Mouse (Mus musculus) midbrain, embryonic 11.5 days (tissue): Measurements from ENCODE around the gene Coq10a. TPM values are rescaled to one million over a fixed set of nuclear protein-coding genes. Genes with fewer than 3 reads are reported as not detected.
A peak's percentile ranks its signal among the peaks of the same experiment; 100 is the strongest.

Experiments
- ATAC-seq: fragments of 200-750 bp; cut with Nextera tagmentation; 2 replicates; pipeline ENCODE4 v1.8.0; 2017; ENCODE audit warnings: moderate TSS enrichment, moderate library complexity; ENCODE audit not compliant: low FRiP score
- DNase-seq: peaks from one replicate; pipeline ENCODE4 v3.0.0; 2015; ENCODE audit warnings: low spot score; ENCODE audit errors: missing footprints
- H3K27ac ChIP-seq: fragments of 300-500 bp; sonication (generic); 2 replicates; pipeline ENCODE4 v1.5.1; 2014; ENCODE audit warnings: low read depth, low read length
- H3K27me3 ChIP-seq: fragments of 300-500 bp; sonication (generic); 2 replicates; pipeline ENCODE4 v1.6.1; 2014; ENCODE audit warnings: mild to moderate bottlenecking, low read length, moderate library complexity, mixed read lengths; ENCODE audit not compliant: control insufficient read depth, insufficient read depth
- H3K36me3 ChIP-seq: fragments of 300-500 bp; sonication (generic); 2 replicates; pipeline ENCODE4 v1.6.1; 2014; ENCODE audit warnings: mild to moderate bottlenecking, low read length, moderate library complexity, mixed read lengths; ENCODE audit not compliant: control insufficient read depth, insufficient read depth
- H3K4me1 ChIP-seq: fragments of 300-500 bp; sonication (generic); 2 replicates; pipeline ENCODE4 v1.6.1; 2014; ENCODE audit warnings: low read length; ENCODE audit not compliant: control insufficient read depth, insufficient read depth
- H3K4me2 ChIP-seq: fragments of 300-500 bp; sonication (generic); 2 replicates; pipeline ENCODE4 v1.6.1; 2014; ENCODE audit warnings: mild to moderate bottlenecking, moderate library complexity
- H3K4me3 ChIP-seq: fragments of 300-500 bp; sonication (generic); 2 replicates; pipeline ENCODE4 v1.5.1; 2014; ENCODE audit warnings: low read depth, low read length
- H3K9ac ChIP-seq: fragments of 300-500 bp; sonication (generic); 2 replicates; pipeline ENCODE4 v1.6.1; 2014; ENCODE audit warnings: low read length
- H3K9me3 ChIP-seq: fragments of 300-500 bp; sonication (generic); 2 replicates; pipeline ENCODE4 v1.6.1; 2016; ENCODE audit warnings: low read length; ENCODE audit not compliant: control insufficient read depth
- WGBS: fragments of 180-500 bp; shearing (Covaris S2); extraction: QIAGEN DNeasy Blood & Tissue Kit; methylation state at CpG from one replicate; pipeline ENCODE4 v1.1.7; 2014; 5-methylcytosine and 5-hydroxymethylcytosine counted together
- polyA plus RNA-seq: library from polyadenylated mRNA; unstranded; fragments of >200 nt; fragmentation: Nextera tagmentation; extraction: Ambion mirVana; gene quantifications from 2 replicates; pipeline ENCODE4 v1.2.1, GENCODE M21; 2014

Coq10a gene
- polyA plus RNA-seq, result 23.1 and 23.4 TPM in 2 replicates

DNA sequence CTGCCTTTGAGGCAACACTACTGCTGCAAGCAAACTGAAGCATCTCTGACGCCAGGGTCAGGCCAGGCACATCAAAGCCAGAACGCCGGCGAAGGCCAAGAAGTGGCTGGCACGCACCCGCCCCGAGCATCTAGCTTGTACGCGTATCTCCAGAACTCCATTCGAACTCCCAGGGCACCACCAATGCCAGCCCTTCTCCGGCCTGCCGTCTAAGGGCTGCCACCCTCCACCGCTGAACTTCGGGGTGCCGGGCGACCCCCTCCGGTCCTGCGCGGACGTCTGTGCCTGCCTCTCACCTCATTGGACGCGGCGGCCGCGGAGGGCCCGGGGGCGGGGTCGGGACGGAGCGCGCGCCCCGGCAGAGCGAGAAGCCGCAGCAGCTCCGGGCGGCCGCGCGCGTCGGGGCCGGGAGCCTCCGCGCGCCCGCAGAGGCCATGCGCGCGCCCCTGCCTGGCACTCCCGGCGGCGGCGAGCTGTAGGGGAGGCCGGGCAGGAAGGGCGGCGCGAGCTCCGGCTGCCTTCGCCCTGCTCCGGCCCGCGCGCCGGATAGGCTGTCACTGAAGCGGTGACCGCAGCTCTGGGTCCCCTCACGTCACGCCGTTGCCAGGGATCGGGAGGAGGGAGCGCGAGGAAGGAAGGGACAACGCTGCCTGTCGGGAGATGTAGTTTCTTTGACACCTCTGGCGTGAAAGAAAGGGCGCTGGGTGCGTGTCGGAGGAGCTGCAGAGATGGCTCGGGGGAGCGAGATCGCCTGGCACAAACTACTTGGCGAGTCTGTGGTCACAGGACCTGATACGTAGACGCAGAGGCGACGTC is at the start of gene Coq10a:
Coq10a (minus strand) TSS at position 596 of the 816 bp plus-strand sequence.
- H3K4me2 ChIP-seq, result peak within 1 kb of the TSS; percentile 68
- WGBS, result under 1% methylated on average over 87 of the region's 87 CpGs
- peak within 1 kb of the TSS; percentile 86 for H3K27ac ChIP-seq
- peaks cover 3% of the 10 kb centered on the region; the same call in 1 of the 2 replicates for H3K36me3 ChIP-seq
- no peaks in the 10 kb centered on the region for H3K27me3 ChIP-seq
- DNase-seq (peak; percentile 98), ATAC-seq (peak; percentile 96)
- H3K9me3 ChIP-seq, result no peaks in the 10 kb centered on the region
- H3K4me3 ChIP-seq, result peak within 1 kb of the TSS; percentile 59
- H3K9ac ChIP-seq, result peak within 1 kb of the TSS; percentile 66
- peaks cover 8% of the 10 kb centered on the region for H3K4me1 ChIP-seq

- Histone ChIP-seq H3K27me3 (no peaks in the 10 kb centered on the region), H3K9me3 (no peaks in the 10 kb centered on the region), H3K36me3 (peaks cover 7% of the 10 kb centered on the region; the same call in 1 of the 2 replicates), H3K4me1 (peaks cover 19% of the 10 kb centered on the region), H3K4me2 (no peak overlapping the region), H3K4me3 (no peak overlapping the region), H3K9ac (no peak overlapping the region), H3K27ac (no peak overlapping the region)
- DNase-seq (peak; percentile 23), ATAC-seq (no peak)
- WGBS, result 90% methylated on average over 5 of the region's 5 CpGs
Measured at GRCm38 (mm10) chr10:128414848-128415247, 46.1 kb upstream of the Coq10a start.

DNA sequence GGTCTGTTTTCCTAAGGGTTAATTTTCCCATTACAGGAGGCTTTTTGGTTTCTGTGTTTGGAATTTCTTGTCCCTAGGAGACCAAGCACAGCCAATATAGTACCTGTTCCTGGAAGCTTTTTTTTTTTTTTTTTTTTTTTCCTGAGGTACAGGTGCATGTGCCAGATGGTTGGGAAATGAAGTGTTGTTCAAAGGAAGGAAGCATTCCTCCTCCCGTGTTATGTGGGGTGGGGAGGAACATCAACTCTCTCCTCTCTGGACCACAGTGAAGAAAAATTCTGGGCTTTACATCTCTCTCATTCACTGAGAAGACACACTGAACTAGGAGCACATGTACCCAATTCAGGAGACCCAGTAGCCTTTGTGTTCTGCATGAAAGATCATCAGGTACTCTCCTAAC is 44.3 kb upstream of the Coq10a start:
- peaks cover 24% of the 10 kb centered on the region for H3K4me1 ChIP-seq
- peak overlapping the region; percentile 90; the same call in 1 of the 2 replicates for H3K4me2 ChIP-seq
- no peak overlapping the region for H3K27ac ChIP-seq
- peaks cover 2% of the 10 kb centered on the region; the same call in 1 of the 2 replicates for H3K36me3 ChIP-seq
- H3K9me3 ChIP-seq, result no peaks in the 10 kb centered on the region
- DNase-seq (no peak), ATAC-seq (no peak)
- WGBS, result 75% methylated on average over 1 of the region's 1 CpGs
- H3K27me3 ChIP-seq, result no peaks in the 10 kb centered on the region
- H3K9ac ChIP-seq, result no peak overlapping the region
- H3K4me3 ChIP-seq, result no peak overlapping the region

DNA sequence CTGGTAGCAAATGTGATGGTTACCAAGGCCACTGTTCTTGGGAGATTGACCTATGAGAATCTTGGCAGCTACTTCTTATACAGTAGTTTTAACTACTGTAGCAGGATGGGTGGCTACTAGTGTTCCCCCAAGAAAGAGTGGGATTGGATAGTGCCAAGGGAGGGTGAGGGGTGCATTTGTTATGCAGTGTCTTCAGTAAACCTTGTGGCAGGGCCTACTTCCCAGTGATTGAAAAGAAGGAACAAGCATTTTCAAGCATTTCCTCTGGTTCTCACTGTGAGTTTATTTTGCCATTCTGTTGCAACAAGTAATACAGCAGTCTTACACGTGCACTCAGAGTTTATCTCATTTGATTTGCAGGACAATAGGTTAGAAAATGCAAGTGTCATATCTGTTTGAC is 43.8 kb upstream of the Coq10a start:
- Histone ChIP-seq H3K36me3 (peaks cover 2% of the 10 kb centered on the region; the same call in 1 of the 2 replicates), H3K27ac (no peak overlapping the region), H3K4me2 (peak overlapping the region; percentile 90), H3K27me3 (no peaks in the 10 kb centered on the region), H3K9ac (peak overlapping the region; percentile 88), H3K9me3 (no peaks in the 10 kb centered on the region), H3K4me3 (peak overlapping the region; percentile 90), H3K4me1 (peaks cover 24% of the 10 kb centered on the region)
- DNase-seq (peak; percentile 81), ATAC-seq (no peak)
- 52% methylated on average over 1 of the region's 1 CpGs for WGBS

- Histone ChIP-seq H3K9me3 (no peaks in the 10 kb centered on the region), H3K27me3 (no peaks in the 10 kb centered on the region), H3K9ac (peak overlapping the region; percentile 88), H3K4me3 (peak overlapping the region; percentile 90), H3K4me2 (peak overlapping the region; percentile 90), H3K36me3 (peaks cover 2% of the 10 kb centered on the region; the same call in 1 of the 2 replicates), H3K4me1 (peaks cover 24% of the 10 kb centered on the region), H3K27ac (peak overlapping the region; percentile 84; the same call in 1 of the 2 replicates)
- 2% methylated on average over 14 of the region's 14 CpGs for WGBS
- DNase-seq (no peak), ATAC-seq (no peak)
Measured at GRCm38 (mm10) chr10:128412055-128412381, 43.2 kb upstream of the Coq10a start.

GRCm38 (mm10) chr10:128411211-128412054 is 42.6 kb upstream of the Coq10a start, which contains the start of the genes Nabp2 and Rnf41:
Gene Nabp2 (minus strand): TSS chr10:128411492.
Gene Rnf41 (plus strand): TSS chr10:128411657.
- Histone ChIP-seq H3K4me1 (peaks cover 24% of the 10 kb centered on the region), H3K4me2 (peak within 1 kb of the TSS; percentile 90), H3K27ac (peak within 1 kb of the TSS; percentile 84), H3K9ac (peak within 1 kb of the TSS; percentile 88), H3K36me3 (peaks cover 2% of the 10 kb centered on the region; the same call in 1 of the 2 replicates), H3K4me3 (peak within 1 kb of the TSS; percentile 90), H3K9me3 (no peaks in the 10 kb centered on the region), H3K27me3 (no peaks in the 10 kb centered on the region)
- ATAC-seq, result peak; percentile 88
- DNase-seq, result peak; percentile 100
- under 1% methylated on average over 50 of the region's 50 CpGs for WGBS

GRCm38 (mm10) chr10:128410560-128410845 is 41.7 kb upstream of the Coq10a start:
- Histone ChIP-seq H3K4me2 (peak overlapping the region; percentile 90), H3K27ac (peak overlapping the region; percentile 84; the same call in 1 of the 2 replicates), H3K36me3 (peaks cover 3% of the 10 kb centered on the region; the same call in 1 of the 2 replicates)

GRCm38 (mm10) chr10:128409692-128410559 is 41.1 kb upstream of the Coq10a start:
- Histone ChIP-seq H3K27ac (peak overlapping the region; percentile 67), H3K4me1 (peaks cover 24% of the 10 kb centered on the region), H3K4me3 (peak overlapping the region; percentile 90), H3K36me3 (peaks cover 2% of the 10 kb centered on the region; the same call in 1 of the 2 replicates), H3K9ac (peak overlapping the region; percentile 94), H3K27me3 (no peaks in the 10 kb centered on the region), H3K4me2 (peak overlapping the region; percentile 90), H3K9me3 (no peaks in the 10 kb centered on the region)
- DNase-seq, result peak; percentile 99
- WGBS, result 6% methylated on average over 36 of the region's 36 CpGs
- ATAC-seq, result peak; percentile 90

More at GRCm38 (mm10) chr10:128410560-128410845, 41.7 kb upstream of the Coq10a start:
- DNase-seq, result no peak
- peaks cover 24% of the 10 kb centered on the region for H3K4me1 ChIP-seq
- H3K9ac ChIP-seq, result peak overlapping the region; percentile 88
- H3K27me3 ChIP-seq, result no peaks in the 10 kb centered on the region
- no peak for ATAC-seq
- H3K9me3 ChIP-seq, result no peaks in the 10 kb centered on the region
- peak overlapping the region; percentile 90 for H3K4me3 ChIP-seq
- 30% methylated on average over 4 of the region's 4 CpGs for WGBS
